Mouse (Mus musculus) stomach, embryonic 16.5 days (tissue): Measurements from ENCODE around the gene Pacrg. TPM values are rescaled to one million over a fixed set of nuclear protein-coding genes. Genes with fewer than 3 reads are reported as not detected.

Experiments used
- ATAC-seq: fragments of 200-750 bp; cut with Nextera tagmentation; 2 replicates; pipeline ENCODE4 v1.8.0; 2017; ENCODE audit warnings: moderate number of reproducible peaks, moderate TSS enrichment; ENCODE audit not compliant: insufficient read depth, low FRiP score
- H3K27ac ChIP-seq: fragments of 300-500 bp; sonication (generic); 2 replicates; pipeline ENCODE4 v1.5.1; 2014; ENCODE audit warnings: low read length
- H3K27me3 ChIP-seq: fragments of 300-500 bp; sonication (generic); 2 replicates; pipeline ENCODE4 v1.6.1; 2014; ENCODE audit warnings: low read length, control low read depth, mixed read lengths; ENCODE audit not compliant: control insufficient read depth, insufficient read depth
- H3K36me3 ChIP-seq: fragments of 300-500 bp; sonication (generic); 2 replicates; pipeline ENCODE4 v1.6.1; 2014; ENCODE audit warnings: low read length; ENCODE audit not compliant: control insufficient read depth, insufficient read depth
- H3K4me1 ChIP-seq: fragments of 300-500 bp; sonication (generic); 2 replicates; pipeline ENCODE4 v1.6.1; 2014; ENCODE audit warnings: low read length, control low read depth, mixed read lengths; ENCODE audit not compliant: control insufficient read depth, insufficient read depth
- H3K4me2 ChIP-seq: fragments of 300-500 bp; sonication (generic); 2 replicates; pipeline ENCODE4 v1.6.1; 2014; ENCODE audit warnings: low read depth, low read length, mixed read lengths
- H3K4me3 ChIP-seq: fragments of 300-500 bp; sonication (generic); replicated peaks from 2 replicates; pipeline ENCODE4 v1.5.1; 2014; ENCODE audit warnings: mild to moderate bottlenecking, low read length
- H3K9ac ChIP-seq: fragments of 300-500 bp; sonication (generic); 2 replicates; pipeline ENCODE4 v1.6.1; 2014; ENCODE audit warnings: low read length
- H3K9me3 ChIP-seq: fragments of 300-500 bp; sonication (generic); replicated peaks from 2 replicates; pipeline ENCODE4 v1.6.1; 2016; ENCODE audit warnings: low read length, control low read depth; ENCODE audit not compliant: control insufficient read depth
- WGBS: fragments of 180-500 bp; shearing (Covaris S2); extraction: QIAGEN DNeasy Blood & Tissue Kit; methylation state at CpG from one replicate; pipeline ENCODE4 v1.1.7; 2014; 5-methylcytosine and 5-hydroxymethylcytosine counted together
- polyA plus RNA-seq: library from polyadenylated mRNA; unstranded; fragments of >200 nt; fragmentation: Nextera tagmentation; extraction: Ambion mirVana; gene quantifications from 2 replicates; pipeline ENCODE4 v1.2.1, GENCODE M21; 2015

Pacrg gene
- polyA plus RNA-seq, 1 experiment from 2014 or later, result 1.8 TPM

DNA sequence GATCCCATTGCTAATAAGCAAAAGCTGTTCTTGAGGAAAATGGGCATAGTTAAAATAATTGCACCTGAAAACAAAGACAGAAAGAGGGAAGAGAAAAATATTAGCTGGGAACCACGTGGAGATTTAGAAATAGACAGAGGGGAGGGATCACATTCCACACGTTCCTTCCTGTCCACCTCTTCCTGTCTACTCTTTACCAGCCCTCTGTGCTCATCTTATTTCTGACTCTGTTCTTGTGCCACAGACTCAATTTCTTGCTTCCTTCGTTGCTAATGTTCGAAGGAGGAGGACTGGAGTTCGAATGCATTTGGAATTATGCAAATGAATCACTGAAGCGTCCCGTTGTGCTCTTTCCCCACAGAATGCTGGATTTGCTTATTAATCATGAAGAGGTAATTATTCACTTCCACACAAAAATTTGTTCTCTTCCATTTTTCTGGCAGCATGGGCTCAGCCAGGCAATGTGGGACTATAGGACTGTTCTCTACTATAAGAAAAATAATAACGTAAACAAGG is 204.1 kb downstream of the Pacrg start:
- Histone ChIP-seq H3K9ac (no peak overlapping the region), H3K4me3 (no peak overlapping the region), H3K9me3 (no peaks in the 10 kb centered on the region), H3K4me2 (no peak overlapping the region), H3K4me1 (no peaks in the 10 kb centered on the region), H3K27me3 (no peaks in the 10 kb centered on the region), H3K36me3 (no peaks in the 10 kb centered on the region), H3K27ac (no peak overlapping the region)
- WGBS, result 75% methylated on average over 8 of the region's 8 CpGs
- no peak for ATAC-seq

DNA sequence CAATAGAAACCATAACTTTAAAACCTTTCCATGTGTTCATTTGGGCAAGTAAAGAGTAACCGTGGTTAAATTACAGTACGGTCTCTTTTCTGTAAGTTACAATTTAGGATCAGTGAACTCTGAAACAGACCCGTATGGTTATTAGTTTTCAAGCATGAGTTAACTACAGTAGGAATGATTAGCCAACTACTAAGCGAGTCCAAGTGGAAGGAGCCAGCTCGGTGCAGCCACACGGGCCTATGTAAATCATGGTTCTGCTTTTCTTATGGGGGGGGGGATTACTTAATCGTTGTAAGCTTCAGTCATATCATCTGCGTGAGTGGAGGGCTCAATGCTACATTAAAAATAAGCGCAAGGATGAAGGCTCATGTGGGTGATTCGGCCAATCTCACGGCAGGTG is 204.6 kb downstream of the Pacrg start:
- H3K27me3 ChIP-seq, result no peaks in the 10 kb centered on the region
- no peaks in the 10 kb centered on the region for H3K36me3 ChIP-seq
- H3K9ac ChIP-seq, result no peak overlapping the region
- 89% methylated on average over 11 of the region's 11 CpGs for WGBS
- no peaks in the 10 kb centered on the region for H3K4me1 ChIP-seq
- no peak for ATAC-seq
- H3K4me2 ChIP-seq, result no peak overlapping the region
- H3K9me3 ChIP-seq, result no peaks in the 10 kb centered on the region
- H3K4me3 ChIP-seq, result no peak overlapping the region
- no peak overlapping the region for H3K27ac ChIP-seq

DNA sequence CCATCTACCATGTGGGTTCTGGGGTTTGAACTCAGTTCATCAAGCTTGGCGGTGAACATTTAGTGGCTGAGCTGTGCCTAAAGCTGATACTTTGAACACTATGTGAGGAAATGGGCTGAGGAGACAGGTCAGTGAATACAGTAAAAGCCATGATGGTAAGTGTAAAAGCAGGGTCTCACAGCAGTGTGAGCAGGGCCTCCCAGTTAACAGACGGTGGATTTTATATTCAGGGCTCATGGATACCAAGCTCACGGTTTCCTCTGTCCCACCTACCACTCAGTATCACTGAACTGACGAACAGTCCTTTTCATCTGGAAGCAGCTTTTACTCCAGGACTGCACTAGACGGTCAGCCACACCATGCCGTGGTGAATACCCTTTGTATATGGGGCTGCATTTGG is 205.1 kb downstream of the Pacrg start:
- WGBS, result 93% methylated on average over 6 of the region's 6 CpGs
- no peak for ATAC-seq
- no peak overlapping the region for H3K9ac ChIP-seq
- no peak overlapping the region for H3K4me2 ChIP-seq
- H3K27me3 ChIP-seq, result no peaks in the 10 kb centered on the region
- H3K4me3 ChIP-seq, result no peak overlapping the region
- H3K36me3 ChIP-seq, result no peaks in the 10 kb centered on the region
- H3K4me1 ChIP-seq, result no peaks in the 10 kb centered on the region
- no peak overlapping the region for H3K27ac ChIP-seq
- H3K9me3 ChIP-seq, result no peaks in the 10 kb centered on the region

DNA sequence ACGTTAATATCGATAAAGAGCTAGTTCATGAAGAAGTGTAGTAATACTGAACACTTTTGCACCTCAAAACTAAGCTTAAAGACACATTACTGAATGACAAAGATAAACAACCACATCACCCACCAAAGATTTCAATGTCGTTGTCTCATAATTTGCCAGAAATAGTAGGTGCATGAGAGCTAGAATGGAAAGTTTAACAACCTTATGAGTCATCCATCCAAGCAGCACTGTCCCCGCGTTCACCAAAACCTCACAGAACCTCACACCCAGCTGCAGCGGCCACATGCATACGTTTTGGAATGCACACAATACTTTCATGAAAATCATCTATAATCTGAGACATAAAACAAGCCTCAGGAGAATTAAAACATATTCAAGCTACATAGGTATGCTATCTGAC is 206.3 kb downstream of the Pacrg start:
- Histone ChIP-seq H3K36me3 (no peaks in the 10 kb centered on the region), H3K9me3 (no peaks in the 10 kb centered on the region), H3K9ac (no peak overlapping the region), H3K27me3 (no peaks in the 10 kb centered on the region), H3K4me3 (no peak overlapping the region), H3K4me1 (no peaks in the 10 kb centered on the region), H3K4me2 (no peak overlapping the region), H3K27ac (no peak overlapping the region)
- WGBS, result 83% methylated on average over 7 of the region's 7 CpGs
- no peak for ATAC-seq

DNA sequence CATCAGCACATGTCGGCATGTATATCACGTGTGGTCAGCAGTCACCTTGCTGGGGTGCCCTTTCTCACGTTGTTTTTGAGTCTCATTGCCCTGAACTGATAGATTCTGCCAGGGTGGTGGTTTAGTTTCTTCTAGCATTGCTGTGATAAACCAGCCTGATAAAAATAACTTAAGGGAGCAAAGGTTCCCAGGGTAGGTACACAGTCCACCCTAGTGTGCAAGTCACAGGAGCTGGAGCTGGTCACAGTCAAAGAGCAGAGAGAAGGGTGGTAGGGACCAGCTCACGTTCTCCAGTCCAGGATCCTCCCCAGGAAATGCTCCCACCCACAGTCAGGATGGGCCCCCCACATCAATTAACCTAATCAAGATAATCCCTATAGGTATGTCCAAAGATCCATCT is 211.9 kb downstream of the Pacrg start:
- no peak overlapping the region for H3K27ac ChIP-seq
- no peak overlapping the region for H3K9ac ChIP-seq
- H3K36me3 ChIP-seq, result no peaks in the 10 kb centered on the region
- WGBS, result 88% methylated on average over 4 of the region's 4 CpGs
- H3K9me3 ChIP-seq, result no peaks in the 10 kb centered on the region
- H3K4me1 ChIP-seq, result no peaks in the 10 kb centered on the region
- no peak overlapping the region for H3K4me3 ChIP-seq
- H3K4me2 ChIP-seq, result no peak overlapping the region
- ATAC-seq, result no peak
- H3K27me3 ChIP-seq, result no peaks in the 10 kb centered on the region

DNA sequence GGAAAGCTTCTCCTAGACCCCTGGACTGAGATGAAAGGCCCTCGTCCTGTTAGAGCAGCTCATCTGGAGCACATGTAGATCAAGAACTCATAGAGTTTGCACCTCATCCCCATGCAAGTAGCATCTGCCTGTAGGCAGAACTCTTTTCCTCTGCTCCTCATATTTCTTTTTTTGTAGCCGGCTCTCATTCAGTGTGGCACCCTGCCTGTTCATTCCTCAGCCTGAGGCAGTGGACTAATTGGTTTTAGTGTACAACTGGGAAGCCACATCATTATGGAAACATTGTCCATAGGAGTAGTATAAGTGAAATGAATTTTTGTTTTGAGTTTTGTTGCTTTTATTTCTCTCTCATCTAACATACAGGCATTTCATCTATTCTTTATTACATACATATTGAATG is 212.6 kb downstream of the Pacrg start:
- Histone ChIP-seq H3K27ac (no peak overlapping the region), H3K9ac (no peak overlapping the region), H3K4me2 (no peak overlapping the region), H3K4me3 (no peak overlapping the region), H3K27me3 (no peaks in the 10 kb centered on the region), H3K36me3 (no peaks in the 10 kb centered on the region), H3K9me3 (no peaks in the 10 kb centered on the region), H3K4me1 (no peaks in the 10 kb centered on the region)
- ATAC-seq, result no peak
- WGBS, result 75% methylated on average over 2 of the region's 2 CpGs

DNA sequence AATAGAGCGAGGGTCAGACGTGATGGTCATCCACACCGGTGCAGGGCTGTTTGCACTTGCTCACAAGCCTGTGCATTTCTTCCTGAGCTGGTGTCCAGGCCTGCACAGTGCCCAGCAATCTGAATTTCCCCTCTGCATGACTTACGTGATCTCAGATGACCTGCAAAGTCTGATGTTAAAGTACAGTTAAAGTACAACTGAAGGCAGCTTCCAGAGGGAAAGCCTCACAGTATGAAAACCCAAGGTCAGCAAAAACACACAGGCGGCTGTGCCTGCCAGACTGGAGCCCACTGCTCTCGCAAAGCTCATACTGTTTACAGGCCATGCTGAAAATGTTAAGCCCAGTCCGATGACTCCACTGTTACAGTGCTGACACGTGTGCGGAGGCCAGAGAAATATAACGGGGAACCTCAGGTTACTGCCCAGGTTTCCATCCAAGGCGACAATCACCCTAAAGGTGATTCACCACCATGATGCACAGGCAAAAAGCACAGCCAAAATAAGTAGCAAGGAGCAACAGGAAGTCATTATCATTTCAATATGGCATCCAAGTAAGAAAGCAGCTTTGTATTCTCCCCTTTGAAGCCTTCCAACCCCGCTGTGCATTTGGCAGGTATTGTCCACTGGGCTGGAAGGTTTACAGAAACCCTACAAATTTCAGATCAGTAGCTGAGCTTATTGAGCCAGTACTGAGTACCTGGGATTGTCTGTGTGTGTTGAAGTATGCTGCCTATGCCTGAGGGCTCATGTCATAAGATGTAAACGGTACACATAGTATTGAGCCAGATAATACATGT is 213.6 kb downstream of the Pacrg start:
- no peaks in the 10 kb centered on the region for H3K9me3 ChIP-seq
- H3K4me1 ChIP-seq, result no peaks in the 10 kb centered on the region
- H3K27me3 ChIP-seq, result no peaks in the 10 kb centered on the region
- no peak overlapping the region for H3K4me2 ChIP-seq
- ATAC-seq, result no peak
- no peaks in the 10 kb centered on the region for H3K36me3 ChIP-seq
- no peak overlapping the region; the same call in 1 of the 2 replicates for H3K9ac ChIP-seq
- H3K27ac ChIP-seq, result no peak overlapping the region
- 72% methylated on average over 13 of the region's 13 CpGs for WGBS
- H3K4me3 ChIP-seq, result no peak overlapping the region

DNA sequence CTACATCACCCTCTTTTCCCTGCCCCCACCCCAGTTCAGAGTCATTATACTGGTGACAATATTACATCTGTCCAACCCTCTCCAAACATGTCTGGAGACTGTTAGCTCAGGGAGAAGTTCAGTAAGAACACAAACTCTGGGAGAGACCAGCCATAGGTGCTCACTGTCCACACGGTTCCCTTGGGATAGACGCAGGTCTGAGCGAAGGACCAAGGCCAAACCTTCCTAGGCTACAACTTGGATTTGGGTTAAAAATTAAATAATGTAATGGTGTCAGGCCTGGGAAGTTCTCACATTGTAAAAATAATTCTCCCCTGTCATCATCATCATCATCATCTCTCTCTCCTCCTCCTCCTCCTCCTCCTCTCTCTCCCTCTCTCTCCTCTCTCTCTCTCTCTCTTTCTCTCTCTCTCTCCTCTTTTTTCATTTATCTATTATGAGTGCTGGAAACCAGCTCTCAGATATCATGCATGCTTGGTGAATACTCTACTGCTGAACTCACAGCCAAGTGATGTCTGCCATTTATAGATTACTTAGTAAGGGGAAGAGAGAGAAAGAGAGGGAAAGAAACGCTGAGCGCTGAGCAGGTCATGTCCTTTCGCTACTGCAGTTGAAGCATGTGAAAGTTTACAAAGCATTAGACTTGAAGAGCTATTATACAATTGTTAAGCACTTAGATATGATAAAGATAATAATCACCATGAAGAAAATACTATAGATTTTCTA is 215.2 kb downstream of the Pacrg start:
- no peak overlapping the region for H3K4me2 ChIP-seq
- H3K36me3 ChIP-seq, result no peaks in the 10 kb centered on the region
- no peak overlapping the region for H3K9ac ChIP-seq
- ATAC-seq, result no peak
- 83% methylated on average over 6 of the region's 6 CpGs for WGBS
- no peak overlapping the region for H3K27ac ChIP-seq
- H3K4me1 ChIP-seq, result no peaks in the 10 kb centered on the region
- H3K27me3 ChIP-seq, result no peaks in the 10 kb centered on the region
- H3K4me3 ChIP-seq, result no peak overlapping the region
- H3K9me3 ChIP-seq, result no peaks in the 10 kb centered on the region

DNA sequence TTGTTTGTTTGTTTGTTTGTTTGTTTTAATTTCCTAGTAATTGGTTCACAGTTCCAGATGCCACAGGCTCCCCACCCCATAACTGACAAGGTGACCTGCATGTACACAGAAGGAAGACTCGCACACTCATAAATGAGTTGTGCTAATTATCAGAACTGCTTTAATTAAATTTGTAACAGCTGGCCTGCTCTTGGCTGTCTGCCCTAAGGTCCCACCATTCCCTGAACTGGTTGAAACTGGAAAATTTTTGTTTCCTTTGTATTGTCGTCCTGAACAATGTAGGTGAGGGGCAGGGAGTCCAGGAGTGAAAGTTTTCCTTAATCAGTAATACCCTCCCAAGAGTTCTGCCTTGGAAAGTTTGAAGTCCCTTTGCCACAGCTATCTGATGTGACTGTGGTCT is 219.5 kb downstream of the Pacrg start:
- WGBS, result 80% methylated on average over 2 of the region's 2 CpGs
- Histone ChIP-seq H3K9ac (no peak overlapping the region), H3K4me1 (no peaks in the 10 kb centered on the region), H3K36me3 (no peaks in the 10 kb centered on the region), H3K4me3 (no peak overlapping the region), H3K27me3 (no peaks in the 10 kb centered on the region), H3K4me2 (no peak overlapping the region), H3K9me3 (no peaks in the 10 kb centered on the region), H3K27ac (no peak overlapping the region)
- ATAC-seq, result no peak
